Mouse (Mus musculus) ES-Bruce4 (cell line): Measurements from ENCODE around the gene Kcnmb2.

ENCODE experiments used
- EP300 ChIP-seq: IDR thresholded peaks from 2 replicates; pipeline ENCODE4 v1.6.1; 2011; ENCODE audit warnings: low read depth, low read length; ENCODE audit not compliant: insufficient read depth
- POLR2A ChIP-seq: IDR thresholded peaks from one replicate; pipeline ENCODE4 v1.8.1; 2011; ENCODE audit warnings: low read length; ENCODE audit not compliant: insufficient read depth

GRCm38 (mm10) chr3:31985103-31985502, 82.8 kb downstream of the Kcnmb2 start:
- TF ChIP-seq EP300 (no peak), POLR2A (no peak)
